Mouse (Mus musculus) bone marrow macrophage, adult 2 months (primary cell): ENCODE results near the gene Strn4.

Source experiments
- CTCF ChIP-seq: IDR thresholded peaks from 2 replicates; pipeline ENCODE4 v1.5.1; 2012; ENCODE audit warnings: low read depth, mild to moderate bottlenecking, low read length, moderate library complexity
- POLR2A ChIP-seq: IDR thresholded peaks from 2 replicates; pipeline ENCODE4 v1.6.1; 2012; ENCODE audit warnings: mild to moderate bottlenecking, low read depth, low read length, borderline replicate concordance

DNA sequence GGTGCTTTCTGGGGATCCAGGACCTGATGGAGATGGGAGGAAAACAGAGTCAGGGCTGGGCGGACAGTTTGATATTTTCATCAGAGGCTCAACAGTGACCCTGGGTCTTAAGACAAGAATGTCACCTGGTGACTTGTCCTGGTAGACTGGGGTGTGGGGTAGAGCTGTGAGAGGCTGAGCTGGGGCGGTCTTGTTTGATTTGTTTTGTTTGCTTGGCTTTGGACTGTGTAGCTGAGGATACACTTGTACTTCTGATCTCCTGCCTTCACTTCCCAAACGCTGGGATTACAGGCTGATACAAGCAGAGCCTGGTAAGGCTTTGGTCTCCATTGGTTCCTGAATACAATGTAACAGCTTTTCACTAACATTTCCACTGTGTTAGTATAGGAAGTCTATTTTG, 51.8 kb downstream of the Strn4 start:
- no peak for TF ChIP-seq POLR2A
- TF ChIP-seq CTCF, result no peak
